In the genomic region with DNA sequence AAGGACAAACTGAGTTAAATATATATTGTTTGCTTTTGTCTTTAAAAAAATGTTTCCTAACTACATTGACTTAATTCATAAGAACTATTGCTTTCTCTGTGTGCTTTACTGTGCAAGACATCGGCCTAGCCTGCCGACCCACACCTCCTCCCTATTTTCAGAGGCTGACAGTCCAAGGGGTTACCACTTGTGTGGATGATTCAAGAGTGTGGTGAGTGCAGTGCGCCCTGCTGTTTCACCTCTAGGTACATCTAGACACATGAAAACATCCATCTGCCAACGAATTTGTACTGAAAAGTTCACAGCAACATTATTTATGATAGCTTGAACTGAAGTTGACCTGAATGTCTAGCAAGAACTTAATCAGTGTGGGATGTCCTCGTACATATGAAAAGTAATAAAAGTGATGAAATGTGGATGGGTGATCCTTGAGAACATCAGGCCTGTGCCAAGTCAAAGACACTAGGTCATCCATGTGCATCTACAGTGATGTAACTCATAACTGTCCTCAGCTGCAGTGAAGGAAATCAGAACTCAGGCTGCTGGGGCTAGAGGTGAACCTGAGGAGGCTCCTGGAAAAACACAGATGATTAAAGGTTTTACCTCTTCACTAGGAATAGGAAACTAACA, we compare ENCODE assay signal across 10 mouse cellular contexts.
"Had no signal": no experiment of that assay in that cellular context is flagged by ENCODE, and none has a peak within 500 bp of the region (broad histone marks: within the 10 kb centered on the region; RNA-seq: fewer than 3 reads in every experiment).

No protein-coding gene starts in this region.

- H3K27me3 ChIP-seq: limb, embryonic 13.5 days; midbrain, embryonic 13.5 days; stomach, embryonic 15.5 days had no signal

- H3K4me2 ChIP-seq: limb, embryonic 13.5 days; midbrain, embryonic 13.5 days; stomach, embryonic 15.5 days had no signal

- ATAC-seq: intestine, embryonic 16.5 days; midbrain, embryonic 13.5 days had no signal

- DNase-seq: left cerebral cortex, postnatal 4 days; lung, adult 18-20 months; right cerebral cortex, postnatal 14 days; thymus, adult 2 months; thymus, postnatal 25 days had no signal

- H3K27ac ChIP-seq: limb, embryonic 13.5 days; liver, embryonic 14.5 days; midbrain, embryonic 13.5 days; stomach, embryonic 15.5 days had no signal

- H3K9me3 ChIP-seq: limb, embryonic 13.5 days; midbrain, embryonic 13.5 days; stomach, embryonic 15.5 days had no signal

- H3K4me1 ChIP-seq: stomach, embryonic 15.5 days had no signal

- H3K4me3 ChIP-seq: limb, embryonic 13.5 days; midbrain, embryonic 13.5 days; stomach, embryonic 15.5 days had no signal

- H3K9ac ChIP-seq: limb, embryonic 13.5 days; liver, embryonic 14.5 days; midbrain, embryonic 13.5 days; stomach, embryonic 15.5 days had no signal

- H3K36me3 ChIP-seq: limb, embryonic 13.5 days; midbrain, embryonic 13.5 days; stomach, embryonic 15.5 days had no signal
